20 mouse cellular contexts compared by ENCODE assay signal in the genomic region with DNA sequence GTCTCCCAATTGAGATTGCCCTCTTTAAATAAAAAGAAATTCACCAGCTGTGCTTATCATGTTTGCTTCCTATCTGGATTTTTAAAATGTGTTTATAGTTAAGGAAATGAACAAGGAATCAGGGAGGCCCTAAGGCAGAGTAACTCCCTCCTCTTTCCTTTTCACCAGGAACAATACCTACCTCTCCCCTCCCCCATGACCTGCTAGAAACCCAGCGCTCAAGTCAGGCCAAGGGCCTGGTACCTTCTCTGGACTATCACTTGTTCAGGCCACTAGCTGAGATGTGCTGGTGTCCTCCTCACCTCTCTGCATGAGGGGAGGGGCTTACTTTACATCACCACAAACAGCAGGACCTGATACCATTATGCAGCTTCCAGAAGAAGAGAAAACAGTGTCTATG. TPM values are rescaled to one million over a fixed set of nuclear protein-coding genes. Genes with fewer than 3 reads are reported as not detected.
"Had no signal": no experiment of that assay in that cellular context is flagged by ENCODE, and none has a peak within 500 bp of the region (broad histone marks: within the 10 kb centered on the region; RNA-seq: fewer than 3 reads in every experiment).

No protein-coding gene starts in this region.

- H3K27ac ChIP-seq: lung, embryonic 15.5 days; macrophage; midbrain, embryonic 13.5 days; midbrain, embryonic 15.5 days; neural tube, embryonic 12.5 days had no signal

- DNase-seq: liver, postnatal 0 days; lung, adult 2 months; lung, postnatal 14 days; lung, postnatal 36 days; right cerebral cortex, postnatal 14 days; spleen, adult 18-20 months; thymus, adult 18-20 months; thymus, postnatal 14 days; thymus, postnatal 36 days had no signal

- ATAC-seq: liver, postnatal 0 days; lung, postnatal 0 days; midbrain, embryonic 13.5 days; midbrain, embryonic 15.5 days had no signal

- H3K27me3 ChIP-seq: lung, embryonic 15.5 days; midbrain, embryonic 13.5 days; midbrain, embryonic 15.5 days; neural tube, embryonic 12.5 days had no signal

- H3K4me3 ChIP-seq: lung, embryonic 15.5 days; megakaryocyte, embryonic 14.5 days; midbrain, embryonic 13.5 days; midbrain, embryonic 15.5 days; neural tube, embryonic 12.5 days had no signal

- H3K36me3 ChIP-seq: lung, embryonic 15.5 days; midbrain, embryonic 13.5 days; midbrain, embryonic 15.5 days; neural tube, embryonic 12.5 days had no signal

- H3K9me3 ChIP-seq: lung, embryonic 15.5 days; midbrain, embryonic 13.5 days; midbrain, embryonic 15.5 days; neural tube, embryonic 12.5 days had no signal

- H3K9ac ChIP-seq: liver, postnatal 0 days; lung, embryonic 15.5 days; midbrain, embryonic 13.5 days; midbrain, embryonic 15.5 days; neural tube, embryonic 12.5 days had no signal

- H3K4me2 ChIP-seq: lung, embryonic 15.5 days; midbrain, embryonic 11.5 days; midbrain, embryonic 13.5 days; midbrain, embryonic 15.5 days; neural tube, embryonic 12.5 days had no signal

- H3K4me1 ChIP-seq: lung, embryonic 15.5 days; megakaryocyte, embryonic 14.5 days; midbrain, embryonic 13.5 days; midbrain, embryonic 15.5 days; neural tube, embryonic 12.5 days had no signal

RNA-seq across cellular contexts. Expression of a gene that starts 52.6 kb away (rescaled TPM):
- total RNA-seq: megakaryocyte progenitor cell, adult 5-6 weeks; monocyte, adult 5-6 weeks; neutrophil, adult 5-6 weeks had no signal
- polyA plus RNA-seq: liver, postnatal 0 days; macrophage had no signal
